Mouse (Mus musculus) embryonic fibroblast, embryonic 13.5 days (primary cell): ENCODE results near the gene Krtcap3.

Experiments used
- CTCF ChIP-seq: IDR thresholded peaks from 2 replicates; pipeline ENCODE4 v1.5.1; 2011; ENCODE audit warnings: mild to moderate bottlenecking, control low read depth, low read length, moderate library complexity, borderline replicate concordance; ENCODE audit not compliant: insufficient read depth
- POLR2A ChIP-seq: IDR thresholded peaks from 2 replicates; pipeline ENCODE4 v1.6.1; 2011; ENCODE audit warnings: low read depth, mild to moderate bottlenecking, control low read depth, low read length, moderate library complexity

DNA sequence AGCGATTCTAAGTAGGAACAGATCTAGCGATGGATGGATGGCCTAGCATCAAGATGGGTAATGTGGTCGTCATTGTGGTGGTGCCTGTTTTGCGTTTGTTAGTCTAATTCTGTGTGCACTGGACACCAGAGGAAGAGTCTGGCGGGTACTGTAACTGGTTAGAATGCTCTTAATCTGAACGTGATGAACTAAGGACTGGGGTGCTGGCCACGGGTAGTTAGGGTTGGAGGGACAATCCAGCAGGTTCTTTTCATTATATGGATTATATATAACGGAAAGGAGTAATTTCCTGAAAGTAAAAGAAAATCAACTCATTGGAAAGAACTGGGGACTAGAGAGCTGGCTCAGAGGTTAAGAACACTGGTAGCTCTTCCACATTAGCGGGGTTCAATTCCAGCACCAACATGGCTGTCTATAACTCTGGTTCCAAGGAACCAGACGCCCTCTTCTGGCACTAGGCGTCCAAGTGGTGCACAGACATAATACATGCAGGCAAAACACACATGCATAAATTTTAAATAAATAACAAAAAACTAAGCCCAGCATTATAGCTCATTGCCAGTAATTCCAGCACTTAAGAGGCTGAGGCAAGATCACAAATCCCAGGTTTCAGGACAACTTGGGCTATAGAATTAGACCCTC, 30.1 kb upstream of the Krtcap3 start:
- TF ChIP-seq CTCF (peak; percentile 32; the same call in 1 of the 2 replicates), POLR2A (peak; percentile 46; the same call in 1 of the 2 replicates)
